Mouse (Mus musculus) C2C12 (cell line): ENCODE results near the gene Eif4g1. TPM values are rescaled to one million over a fixed set of nuclear protein-coding genes. Genes with fewer than 3 reads are reported as not detected.
A peak's percentile ranks its signal among the peaks of the same experiment; 100 is the strongest.

Experiments used
- H3K27me3 ChIP-seq: one replicate; pipeline ENCODE4 v1.6.1; 2011; ENCODE audit not compliant: control insufficient read depth, insufficient read depth, insufficient read length
- H3K36me3 ChIP-seq: one replicate; pipeline ENCODE4 v1.6.1; 2011; ENCODE audit not compliant: control insufficient read depth, insufficient read depth
- H3K4me3 ChIP-seq: one replicate; pipeline ENCODE4 v1.5.1; 2011; ENCODE audit warnings: mild to moderate bottlenecking, control low read depth; ENCODE audit not compliant: poor library complexity, insufficient read depth, severe bottlenecking
- H3K79me2 ChIP-seq: one replicate; pipeline ENCODE4 v1.6.1; 2011; ENCODE audit not compliant: control insufficient read depth, insufficient read depth
- H3K79me3 ChIP-seq: one replicate; pipeline ENCODE4 v1.6.1; 2011; ENCODE audit warnings: low read depth, control low read depth
- H3ac ChIP-seq: one replicate; pipeline ENCODE3; 2011; ENCODE audit warnings: low read depth; ENCODE audit not compliant: control insufficient read depth, insufficient read length
- CEBPB ChIP-seq: IDR thresholded peaks from one replicate; pipeline ENCODE4 v1.6.1; 2011; ENCODE audit warnings: low read depth, mild to moderate bottlenecking, control low read depth, moderate library complexity
- CTCF ChIP-seq: IDR thresholded peaks from one replicate; pipeline ENCODE4 v1.5.1; 2011; ENCODE audit not compliant: control insufficient read depth, insufficient read depth, insufficient read length
- FOSL1 ChIP-seq: IDR thresholded peaks from one replicate; pipeline ENCODE4 v1.8.0; 2011; ENCODE audit warnings: mild to moderate bottlenecking, low read length; ENCODE audit not compliant: poor library complexity, insufficient read depth, severe bottlenecking
- MAX ChIP-seq: IDR thresholded peaks from one replicate; pipeline ENCODE4 v1.6.1; 2011; ENCODE audit warnings: mild to moderate bottlenecking, control low read depth
- MYOD1 ChIP-seq: IDR thresholded peaks from one replicate; pipeline ENCODE4 v1.6.1; 2011; ENCODE audit warnings: low read depth; ENCODE audit not compliant: control insufficient read depth, insufficient read length
- MYOG ChIP-seq: IDR thresholded peaks from one replicate; pipeline ENCODE4 v1.6.1; 2011; ENCODE audit not compliant: control insufficient read depth, insufficient read length; ENCODE audit errors: extremely low read depth
- USF1 ChIP-seq: IDR thresholded peaks from one replicate; pipeline ENCODE4 v1.6.1; 2011; ENCODE audit warnings: low read depth, mild to moderate bottlenecking, control low read depth, moderate library complexity
- polyA plus RNA-seq: library from polyadenylated mRNA; unstranded; fragments of >200 nt; fragmentation: generic; extraction: Trizol; gene quantifications from one replicate; pipeline ENCODE4 v1.2.1, GENCODE M21; 2012; ENCODE audit warnings: missing spikeins

Gene Eif4g1
- polyA plus RNA-seq, 1 experiment: 342 TPM

GRCm38 (mm10) chr16:20675213-20675612, 7.1 kb downstream of the Eif4g1 start:
- TF ChIP-seq MYOD1 (no peak), MYOG (no peak), CTCF (no peak), MAX (no peak), CEBPB (no peak), FOSL1 (no peak)
- Histone ChIP-seq H3K36me3 (peaks cover 59% of the 10 kb centered on the region), H3K27me3 (no peaks in the 10 kb centered on the region), H3K79me3 (peaks cover 60% of the 10 kb centered on the region), H3ac (no peak overlapping the region), H3K4me3 (peak overlapping the region; percentile 11), H3K79me2 (peaks cover 74% of the 10 kb centered on the region)

DNA sequence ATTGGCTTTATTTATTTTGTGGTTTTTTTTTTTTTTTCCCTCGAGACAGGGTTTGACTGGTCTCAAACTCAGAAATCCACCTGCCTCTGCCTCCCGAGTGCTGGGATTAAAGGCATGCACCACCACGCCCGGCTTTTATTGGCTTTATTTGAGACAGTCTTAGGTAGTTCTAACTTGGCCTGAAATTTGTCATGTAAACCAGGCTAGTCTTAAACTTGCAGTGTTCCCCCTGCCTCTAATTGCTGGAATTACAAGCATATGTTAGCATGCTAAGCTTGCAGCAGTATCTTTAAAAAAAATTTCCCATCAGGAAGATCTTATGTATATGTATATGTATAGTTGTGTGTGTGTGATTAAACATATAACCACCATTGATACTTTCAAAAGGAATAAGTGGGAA, 8.6 kb downstream of the Eif4g1 start:
- TF ChIP-seq FOSL1 (no peak), CTCF (no peak), MYOG (no peak), MAX (no peak), CEBPB (no peak), MYOD1 (no peak), USF1 (no peak)

DNA sequence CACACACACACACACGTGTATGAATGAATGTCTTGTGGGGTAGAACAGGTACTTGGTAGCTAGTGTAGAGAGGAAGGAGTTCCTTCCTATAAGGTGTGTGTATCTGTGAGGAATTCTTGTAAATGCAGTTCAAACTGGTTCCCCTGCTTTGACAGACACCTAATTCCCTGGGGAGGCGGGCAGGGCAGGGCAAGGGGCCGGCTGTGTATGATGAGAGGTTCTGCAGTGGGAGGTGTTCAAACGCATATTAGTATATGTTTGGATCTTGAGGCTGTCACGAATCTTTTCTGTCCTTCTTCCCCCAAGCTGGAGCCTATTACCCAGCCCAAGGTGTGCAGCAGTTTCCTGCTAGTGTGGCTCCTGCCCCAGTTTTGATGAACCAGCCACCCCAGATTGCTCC, 9.3 kb downstream of the Eif4g1 start:
- Histone ChIP-seq H3K79me2 (peaks cover 94% of the 10 kb centered on the region), H3K79me3 (peaks cover 69% of the 10 kb centered on the region), H3K36me3 (peaks cover 80% of the 10 kb centered on the region), H3ac (no peak overlapping the region), H3K4me3 (no peak overlapping the region), H3K27me3 (no peaks in the 10 kb centered on the region)
- TF ChIP-seq CEBPB (no peak), MYOG (no peak), MAX (no peak), CTCF (no peak), USF1 (no peak), FOSL1 (no peak), MYOD1 (no peak)

More for the DNA sequence above, 8.6 kb downstream of the Eif4g1 start:
- H3K79me3 ChIP-seq: peaks cover 64% of the 10 kb centered on the region
- H3K79me2 ChIP-seq: peaks cover 89% of the 10 kb centered on the region
- peaks cover 74% of the 10 kb centered on the region for H3K36me3 ChIP-seq
- H3K4me3 ChIP-seq: no peak overlapping the region
- H3ac ChIP-seq: no peak overlapping the region
- no peaks in the 10 kb centered on the region for H3K27me3 ChIP-seq

- TF ChIP-seq CEBPB: no peak
- no peak for TF ChIP-seq MYOD1
- no peak for TF ChIP-seq MYOG
- TF ChIP-seq MAX: no peak
- TF ChIP-seq CTCF: no peak
- TF ChIP-seq FOSL1: no peak
- TF ChIP-seq USF1: no peak
- Histone ChIP-seq H3K79me2 (peaks cover 90% of the 10 kb centered on the region), H3K36me3 (peaks cover 88% of the 10 kb centered on the region), H3ac (no peak overlapping the region), H3K4me3 (no peak overlapping the region), H3K27me3 (no peaks in the 10 kb centered on the region), H3K79me3 (peaks cover 69% of the 10 kb centered on the region)
These were observed 10.0 kb downstream of the Eif4g1 start for GRCm38 (mm10) chr16:20677974-20678675.

- Histone ChIP-seq H3K79me2 (peaks cover 9% of the 10 kb centered on the region), H3K36me3 (peaks cover 75% of the 10 kb centered on the region), H3K4me3 (no peak overlapping the region), H3ac (no peak overlapping the region), H3K27me3 (no peaks in the 10 kb centered on the region), H3K79me3 (peaks cover under 1% of the 10 kb centered on the region)
- TF ChIP-seq CEBPB (no peak), MAX (no peak), CTCF (no peak), MYOD1 (no peak)
These were observed 22.7 kb downstream of the Eif4g1 start for GRCm38 (mm10) chr16:20690774-20691173.

DNA sequence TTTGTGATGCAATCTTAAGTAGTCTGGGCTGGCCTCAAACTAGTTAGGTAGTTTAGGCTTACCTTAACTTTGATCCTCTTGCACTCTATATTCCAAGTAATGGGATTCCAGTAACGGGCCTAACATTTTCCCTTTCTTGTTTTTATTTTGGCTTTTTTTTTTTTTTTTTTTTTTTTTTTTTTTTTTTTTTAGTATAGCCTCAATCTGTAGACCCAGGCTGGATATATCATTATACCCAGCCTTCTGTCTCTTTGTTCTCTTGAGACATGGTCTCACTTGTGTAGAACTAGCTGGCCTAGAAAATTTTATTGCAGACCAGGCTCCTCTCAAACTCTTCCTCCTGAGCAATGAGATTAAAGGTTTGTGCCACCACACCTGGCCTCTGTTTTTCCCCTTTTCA, 23.5 kb downstream of the Eif4g1 start:
- Histone ChIP-seq H3K27me3 (no peaks in the 10 kb centered on the region), H3K79me2 (peaks cover 4% of the 10 kb centered on the region), H3K79me3 (no peaks in the 10 kb centered on the region), H3K36me3 (peaks cover 67% of the 10 kb centered on the region), H3ac (no peak overlapping the region), H3K4me3 (no peak overlapping the region)
- TF ChIP-seq CTCF (no peak), CEBPB (no peak), MYOG (no peak), USF1 (no peak), MAX (no peak), FOSL1 (no peak), MYOD1 (no peak)
